Mouse (Mus musculus): ENCODE results near the gene Dmap1.

Dmap1 gene

DNA sequence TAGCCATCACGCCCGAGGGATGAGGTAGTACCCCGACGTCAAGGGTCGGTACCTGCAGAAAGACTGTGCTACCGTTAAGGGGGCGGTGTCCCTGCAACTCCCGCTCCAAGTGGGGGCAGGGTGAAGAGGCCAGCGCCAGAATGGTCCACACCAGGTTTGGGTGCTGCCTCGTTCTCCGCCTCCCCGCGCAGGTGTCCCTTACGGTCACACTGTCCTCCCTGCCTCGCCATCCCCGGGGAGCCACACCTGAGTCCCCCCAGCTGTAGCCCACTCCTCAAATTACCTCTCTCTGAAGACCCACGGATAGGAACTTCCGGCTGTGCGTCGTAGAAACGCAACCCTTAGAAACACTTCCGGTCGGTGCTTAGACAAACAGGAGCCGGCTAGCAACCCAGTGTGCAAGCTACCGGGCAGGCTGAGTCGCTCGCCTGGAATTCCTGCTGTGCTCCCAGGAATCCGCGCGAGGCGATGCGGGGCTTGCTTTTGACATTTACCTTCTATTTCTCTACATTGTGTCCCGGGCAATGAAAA, at the start of gene Dmap1:
Gene Dmap1 (minus strand): TSS at position 343 of the 531 bp plus-strand sequence.
- peak; percentile 72 for DNase-seq (ENCODE audit: low read depth, low spot score)

DNA sequence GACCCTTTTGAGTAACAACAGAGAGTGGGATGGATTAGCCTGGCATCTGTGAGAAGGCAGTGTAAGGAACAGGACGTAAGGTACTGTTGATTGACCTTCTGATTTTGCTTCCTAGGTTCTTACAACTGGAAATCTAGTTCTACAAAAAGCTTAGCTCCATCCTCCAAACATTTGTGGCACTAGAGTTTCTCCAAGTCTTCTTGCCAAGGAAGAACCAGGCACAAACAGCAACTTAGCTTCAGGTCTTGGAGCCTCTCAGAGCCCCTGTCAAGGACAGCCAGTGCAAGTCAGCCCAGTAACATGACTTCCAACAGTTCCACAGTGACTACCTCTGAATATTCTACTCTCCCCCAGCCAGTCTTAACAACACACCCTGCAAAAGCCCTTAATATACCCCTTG, 42.0 kb upstream of the Dmap1 start, which contains the start of gene Gm12845:
Gene Gm12845 (plus strand): TSS at position 301 of the 400 bp plus-strand sequence.
- no peak for DNase-seq (ENCODE audit: low read depth, low spot score)

DNA sequence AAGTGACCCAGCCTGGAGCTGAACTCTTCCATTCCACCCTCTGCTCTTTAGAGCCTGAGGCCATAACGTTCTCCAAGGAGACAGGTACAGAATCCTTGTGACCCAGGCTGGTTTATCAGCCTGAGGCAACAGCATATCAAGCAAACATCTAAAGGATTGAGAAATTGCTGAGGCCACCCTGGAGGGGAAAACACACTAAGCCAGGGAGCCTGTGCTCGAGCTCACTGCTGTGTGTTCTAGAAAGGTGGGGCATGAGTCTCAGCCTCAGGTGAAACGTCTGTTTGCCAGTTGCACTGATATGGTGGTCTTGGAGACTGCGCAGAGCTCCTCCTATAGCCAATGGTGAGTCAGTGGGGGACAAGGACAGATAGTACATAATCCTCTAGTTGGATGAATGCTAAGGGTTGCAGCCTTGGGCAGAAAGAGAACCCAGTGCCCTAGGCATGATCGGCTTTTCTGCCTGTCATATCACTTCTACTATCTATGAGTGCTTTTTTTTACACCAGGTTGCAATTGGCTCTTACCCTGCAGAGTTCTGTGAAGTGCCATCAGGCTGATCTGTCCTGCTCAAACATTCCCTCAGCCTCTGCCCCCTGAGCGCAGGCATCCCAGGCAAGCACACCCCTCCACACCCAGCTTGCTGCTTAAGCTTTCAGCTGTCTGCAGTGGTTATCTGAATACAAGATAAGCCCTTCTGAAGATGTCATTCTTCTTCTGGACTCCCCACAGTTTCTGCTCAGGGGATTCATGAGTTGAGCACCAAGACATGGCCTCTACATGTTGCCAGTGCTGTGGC, 31.4 kb upstream of the Dmap1 start:
- no peak for DNase-seq (ENCODE audit: low read depth, low spot score)

- no peak for DNase-seq (ENCODE audit: low read depth, low spot score)
Measured at GRCm38 (mm10) chr4:117712314-117712713, 30.2 kb upstream of the Dmap1 start.

DNA sequence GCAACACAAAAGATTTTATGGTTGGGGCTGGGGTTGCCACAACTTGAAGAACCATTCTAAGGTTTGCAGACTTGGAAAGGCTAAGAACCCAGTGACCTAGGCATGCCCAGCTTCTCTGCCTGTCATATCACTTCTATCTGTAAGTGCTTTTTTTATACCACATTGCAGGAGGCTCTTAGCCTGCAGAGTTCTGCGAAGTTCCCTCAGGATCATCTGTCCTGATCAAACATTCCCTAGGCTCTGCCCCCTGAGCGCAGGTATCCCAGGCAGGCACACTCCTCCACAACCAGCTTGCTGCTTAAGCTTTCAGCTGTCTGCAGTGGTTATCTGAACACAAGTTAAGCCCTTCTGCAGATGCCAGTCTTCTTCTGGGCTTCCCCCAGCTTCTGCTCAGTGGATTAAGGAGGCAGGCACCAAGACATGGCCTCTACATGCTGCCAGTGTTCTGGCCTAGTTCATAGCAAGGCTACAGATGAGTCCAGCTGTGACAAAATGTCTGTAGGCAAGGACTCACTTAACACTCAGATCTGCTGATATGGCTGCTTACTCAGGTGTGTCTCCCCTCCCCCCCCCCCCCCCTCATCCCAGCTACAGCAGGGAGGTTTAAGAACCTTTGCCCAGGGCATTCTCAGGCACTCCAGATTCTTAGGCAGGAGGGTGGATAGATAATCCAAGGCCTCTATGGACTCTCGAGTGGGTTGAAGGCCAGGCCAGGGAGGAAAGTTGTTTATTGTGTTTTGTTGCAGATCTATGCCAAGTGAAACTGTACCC, 26.9 kb upstream of the Dmap1 start:
- DNase-seq (ENCODE audit: low read depth, low spot score), result no peak

GRCm38 (mm10) chr4:117705361-117705760, 23.3 kb upstream of the Dmap1 start:
- peak; percentile 13 for DNase-seq (ENCODE audit: low read depth, low spot score)

DNA sequence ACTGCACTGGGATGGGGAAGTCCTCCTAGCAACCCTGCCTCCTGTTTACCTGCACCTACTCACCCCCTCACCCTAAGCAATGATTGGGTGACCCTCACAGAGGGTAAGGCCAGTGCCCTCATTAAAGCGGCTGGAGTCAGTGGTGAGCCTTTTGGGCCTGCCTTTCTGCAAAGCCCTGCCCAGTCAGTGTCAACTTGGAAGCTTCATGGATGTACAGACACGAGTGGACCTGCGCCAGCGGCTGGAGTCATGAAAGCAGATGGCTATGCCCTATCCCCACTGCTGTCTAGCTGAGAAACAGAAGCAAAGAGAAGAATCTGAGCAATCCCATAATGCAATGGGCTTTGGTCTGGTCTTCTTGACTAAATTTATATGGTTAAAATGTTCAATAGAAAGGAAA, 4.3 kb upstream of the Dmap1 start:
- no peak for DNase-seq (ENCODE audit: low read depth, low spot score)

GRCm38 (mm10) chr4:117683048-117683768, 1.1 kb upstream of the Dmap1 start:
- no peak for DNase-seq (ENCODE audit: low read depth, low spot score)

DNA sequence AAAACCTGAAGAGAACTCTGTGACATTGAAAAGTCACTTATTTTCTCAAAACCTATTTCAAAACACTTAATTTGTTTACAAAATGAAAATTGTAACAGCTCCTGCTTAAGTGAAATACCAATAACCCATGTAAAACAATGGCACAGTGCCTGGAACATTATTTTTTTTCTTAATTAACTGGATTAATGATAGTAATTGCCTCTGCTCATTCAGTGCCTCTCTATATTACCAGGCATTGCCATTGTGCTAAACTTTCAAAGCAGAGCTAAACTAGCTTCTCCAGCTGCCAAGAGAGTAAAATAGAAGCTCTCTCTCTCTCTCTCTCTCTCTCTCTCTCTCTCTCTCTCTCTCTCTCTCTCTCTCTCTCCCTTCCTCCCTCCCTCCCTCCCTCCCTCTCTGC, 390 bp upstream of the Dmap1 start:
- no peak for DNase-seq (ENCODE audit: low read depth, low spot score)

- no peak for DNase-seq (ENCODE audit: low read depth, low spot score)
Measured at GRCm38 (mm10) chr4:117680963-117681362, 1.1 kb downstream of the Dmap1 start.

DNA sequence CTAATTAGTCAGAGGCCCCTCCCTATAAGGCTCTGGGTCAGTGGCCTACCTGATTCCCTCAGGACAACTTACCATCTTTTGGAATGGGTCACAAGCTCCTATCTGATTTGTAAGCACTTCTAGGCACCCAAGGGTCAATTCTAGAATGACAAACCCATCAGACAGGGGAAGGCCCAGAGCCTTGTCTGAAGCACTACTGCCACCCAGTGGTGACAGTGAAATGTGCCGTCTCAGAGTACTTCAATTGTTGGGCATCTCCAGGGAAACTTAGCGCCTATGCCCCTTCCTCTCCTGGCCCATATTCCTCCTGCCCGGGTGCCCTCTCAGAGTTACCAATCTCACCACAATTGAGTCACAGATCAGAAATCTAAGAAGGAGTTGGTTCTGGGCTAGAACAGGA, 5.2 kb downstream of the Dmap1 start:
- peak; percentile 16 for DNase-seq (ENCODE audit: low read depth, low spot score)

GRCm38 (mm10) chr4:117673901-117674300, 8.2 kb downstream of the Dmap1 start:
- DNase-seq (ENCODE audit: low read depth, low spot score), result no peak

GRCm38 (mm10) chr4:117672042-117672441, 10.0 kb downstream of the Dmap1 start:
- DNase-seq (ENCODE audit: low read depth, low spot score), result no peak

DNA sequence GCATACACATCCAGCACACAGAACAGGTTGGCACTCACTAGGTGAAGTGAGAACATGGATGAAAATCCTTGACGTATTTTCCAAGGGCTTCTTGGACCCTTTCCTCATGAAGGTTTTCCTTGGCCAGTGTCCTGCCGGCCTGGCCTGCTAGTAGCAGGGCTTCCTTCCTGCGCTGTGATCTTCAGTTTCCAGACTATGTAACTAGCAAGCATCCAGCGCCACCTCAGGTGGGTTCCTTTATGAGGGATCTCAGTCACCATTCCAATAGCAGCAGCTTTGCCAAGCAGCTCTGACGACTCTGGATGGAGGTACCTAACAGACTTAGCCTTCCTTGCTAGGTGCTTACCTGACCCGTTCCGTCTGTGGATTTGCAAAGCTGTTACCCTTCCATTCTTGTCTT, 12.2 kb downstream of the Dmap1 start:
- no peak for DNase-seq (ENCODE audit: low read depth, low spot score)

GRCm38 (mm10) chr4:117666054-117666453, 16.0 kb downstream of the Dmap1 start:
- no peak for DNase-seq (ENCODE audit: low read depth, low spot score)

GRCm38 (mm10) chr4:117665531-117665930, 16.5 kb downstream of the Dmap1 start:
- no peak for DNase-seq (ENCODE audit: low read depth, low spot score)

GRCm38 (mm10) chr4:117664411-117665137, 17.5 kb downstream of the Dmap1 start:
- no peak for DNase-seq (ENCODE audit: low read depth, low spot score)

DNA sequence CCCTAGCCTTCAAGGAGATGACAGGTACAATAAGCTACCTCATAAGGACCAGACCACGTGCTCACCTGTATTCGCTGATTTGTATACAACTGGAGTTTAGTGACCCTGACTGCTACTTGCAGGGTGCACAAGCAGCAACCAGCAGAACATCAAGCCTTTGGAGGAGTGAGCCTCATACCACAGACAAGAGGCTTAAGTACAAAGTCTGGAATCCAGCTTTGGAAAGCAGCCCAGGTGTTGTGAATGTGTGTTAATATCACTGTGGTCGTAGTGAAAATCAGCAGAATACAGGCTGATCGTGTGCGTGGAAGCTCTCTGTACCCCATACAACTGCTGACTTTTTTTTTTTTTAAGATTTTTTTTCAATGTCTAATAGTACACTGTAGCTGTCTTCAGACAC, 22.1 kb downstream of the Dmap1 start:
- no peak for DNase-seq (ENCODE audit: low read depth, low spot score)

GRCm38 (mm10) chr4:117658582-117659444, 23.3 kb downstream of the Dmap1 start:
- DNase-seq (ENCODE audit: low read depth, low spot score), result peak; percentile 24

- DNase-seq (ENCODE audit: low read depth, low spot score), result no peak
Measured at GRCm38 (mm10) chr4:117657646-117658045, 24.4 kb downstream of the Dmap1 start.

All from WW6 (cell line).